Mouse (Mus musculus): ENCODE measurements around the gene Bicc1. TPM values are rescaled to one million over a fixed set of nuclear protein-coding genes. Genes with fewer than 3 reads are reported as not detected.
"Not testable (repeated sequence)": the region's sequence is repeated elsewhere in the genome, so short reads cannot be mapped to it uniquely, and the experiment has no call there.

The Bicc1 gene
- polyA plus RNA-seq, 1 experiment from 2014 or later: 5.2 TPM

GRCm38 (mm10) chr10:70964706-70965105, 194.8 kb downstream of the Bicc1 start:
- 40% methylated on average over 8 of the region's 8 CpGs for WGBS
- Histone ChIP-seq H3K36me3 (replicated peaks) (no peaks in the 10 kb centered on the region), H3K9me3 (no peaks in the 10 kb centered on the region), H3K4me1 (peaks cover 22% of the 10 kb centered on the region), H3K4me3 (no peak overlapping the region), H3K27ac (replicated peaks) (no peak overlapping the region), H3K27me3 (replicated peaks; ENCODE audit: low read depth, poor library complexity, severe bottlenecking) (no peaks in the 10 kb centered on the region; the same call in 1 of the 2 replicates)
- DNase-seq (ENCODE audit: low spot score): no peak

- no peak for DNase-seq (ENCODE audit: low spot score)
- WGBS: 57% methylated on average over 8 of the region's 8 CpGs
- no peak overlapping the region for H3K4me3 ChIP-seq
- peaks cover 11% of the 10 kb centered on the region for H3K4me1 ChIP-seq
- no peak overlapping the region for H3K27ac ChIP-seq (replicated peaks)
- H3K36me3 ChIP-seq (replicated peaks): no peaks in the 10 kb centered on the region
- H3K27me3 ChIP-seq (replicated peaks; ENCODE audit: low read depth, poor library complexity, severe bottlenecking): no peaks in the 10 kb centered on the region; the same call in 1 of the 2 replicates
- no peaks in the 10 kb centered on the region for H3K9me3 ChIP-seq
These were observed 195.8 kb downstream of the Bicc1 start for GRCm38 (mm10) chr10:70963599-70964193.

DNA sequence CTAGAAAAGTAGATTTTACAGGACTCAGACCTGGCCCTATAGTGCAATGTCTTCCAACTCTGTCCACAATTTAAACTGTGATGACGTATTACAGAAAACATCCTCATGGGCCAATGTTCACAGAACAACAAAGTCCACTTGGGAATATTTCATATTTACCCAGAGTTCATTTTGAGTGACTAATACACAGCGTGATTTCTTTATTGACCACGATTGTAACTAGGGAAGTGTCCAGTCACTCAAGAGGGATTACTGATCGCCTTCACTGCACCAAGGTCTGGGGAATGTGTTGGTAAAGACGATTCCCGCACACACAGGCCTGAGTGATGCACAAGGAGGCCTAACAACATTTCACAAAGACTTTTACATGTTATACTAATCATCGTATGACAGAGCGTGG, 197.9 kb downstream of the Bicc1 start:
- no peak overlapping the region for H3K27ac ChIP-seq (replicated peaks)
- H3K4me1 ChIP-seq: 0 out of 2 replicates have a peak, but pooled peaks cover under 1% of the 10 kb centered on the region
- WGBS: 87% methylated on average over 8 of the region's 8 CpGs
- no peaks in the 10 kb centered on the region for H3K36me3 ChIP-seq (replicated peaks)
- DNase-seq (ENCODE audit: low spot score): no peak
- no peak overlapping the region for H3K4me3 ChIP-seq
- H3K27me3 ChIP-seq (replicated peaks; ENCODE audit: low read depth, poor library complexity, severe bottlenecking): no peaks in the 10 kb centered on the region; the same call in 1 of the 2 replicates
- no peaks in the 10 kb centered on the region for H3K9me3 ChIP-seq

GRCm38 (mm10) chr10:70960396-70960795, 199.1 kb downstream of the Bicc1 start:
- H3K27ac ChIP-seq (replicated peaks); H3K9me3 ChIP-seq; H3K27me3 ChIP-seq (replicated peaks; ENCODE audit: low read depth, poor library complexity, severe bottlenecking); H3K36me3 ChIP-seq (replicated peaks); DNase-seq (ENCODE audit: low spot score); H3K4me1 ChIP-seq; H3K4me3 ChIP-seq: not testable (repeated sequence)
- 95% methylated on average over 6 of the region's 6 CpGs for WGBS

- Histone ChIP-seq H3K36me3 (replicated peaks) (no peaks in the 10 kb centered on the region), H3K9me3 (no peaks in the 10 kb centered on the region), H3K27ac (replicated peaks) (no peak overlapping the region), H3K27me3 (replicated peaks; ENCODE audit: low read depth, poor library complexity, severe bottlenecking) (no peaks in the 10 kb centered on the region), H3K4me3 (no peak overlapping the region), H3K4me1 (peaks cover 21% of the 10 kb centered on the region)
- 75% methylated on average over 5 of the region's 5 CpGs for WGBS
- no peak for DNase-seq (ENCODE audit: low spot score)
These were observed 206.7 kb downstream of the Bicc1 start for GRCm38 (mm10) chr10:70952770-70953147.

DNA sequence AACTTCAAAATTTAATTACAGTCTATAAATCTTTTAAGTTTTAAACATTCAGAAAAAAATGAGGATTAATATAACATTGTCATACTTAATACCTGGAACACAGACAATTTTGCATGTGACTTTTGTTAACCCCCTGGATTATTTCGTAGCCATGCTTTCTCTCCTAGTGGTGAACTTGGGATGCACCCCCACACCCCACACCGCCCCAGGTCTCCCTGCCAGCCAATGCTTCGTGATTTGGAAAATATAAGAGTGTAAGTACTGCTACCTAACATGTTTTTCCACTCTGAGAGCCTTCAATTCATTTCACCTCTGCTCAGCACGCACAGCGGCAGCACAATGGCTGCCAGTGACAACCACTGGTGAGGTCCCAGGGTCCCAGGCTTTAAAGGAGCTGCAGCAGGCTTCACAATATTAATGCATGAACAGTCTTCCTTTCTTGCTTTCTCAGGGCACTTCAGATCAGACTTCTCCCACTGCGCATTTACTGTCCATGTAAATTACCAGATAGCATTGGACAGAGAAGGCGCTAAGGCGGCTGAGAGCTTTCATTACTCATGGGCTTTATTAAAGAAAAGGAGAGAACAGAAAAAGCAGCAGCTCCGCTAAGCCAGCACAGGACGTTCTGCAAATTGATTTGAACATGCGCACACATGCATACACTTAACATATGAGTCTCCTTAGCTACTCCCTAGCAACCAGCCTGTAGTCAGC, 207.3 kb downstream of the Bicc1 start:
- H3K27me3 ChIP-seq (replicated peaks; ENCODE audit: low read depth, poor library complexity, severe bottlenecking): no peaks in the 10 kb centered on the region
- H3K4me3 ChIP-seq: no peak overlapping the region
- 77% methylated on average over 11 of the region's 11 CpGs for WGBS
- no peaks in the 10 kb centered on the region for H3K36me3 ChIP-seq (replicated peaks)
- H3K4me1 ChIP-seq: peaks cover 21% of the 10 kb centered on the region
- H3K9me3 ChIP-seq: no peaks in the 10 kb centered on the region
- 0 out of 2 replicates have a peak overlapping the region, but pooled peaks have one; percentile 19 for H3K27ac ChIP-seq (replicated peaks)
- DNase-seq (ENCODE audit: low spot score): no peak

GRCm38 (mm10) chr10:70950105-70950424, 209.4 kb downstream of the Bicc1 start:
- Histone ChIP-seq H3K36me3 (replicated peaks) (peaks cover 7% of the 10 kb centered on the region; the same call in 1 of the 2 replicates), H3K4me1 (peaks cover 21% of the 10 kb centered on the region), H3K9me3 (no peaks in the 10 kb centered on the region), H3K27ac (replicated peaks) (0 out of 2 replicates have a peak overlapping the region, but pooled peaks have one; percentile 8), H3K4me3 (no peak overlapping the region), H3K27me3 (replicated peaks; ENCODE audit: low read depth, poor library complexity, severe bottlenecking) (no peaks in the 10 kb centered on the region)
- DNase-seq (ENCODE audit: low spot score): no peak
- 55% methylated on average over 3 of the region's 3 CpGs for WGBS

- H3K27me3 ChIP-seq (replicated peaks; ENCODE audit: low read depth, poor library complexity, severe bottlenecking): no peaks in the 10 kb centered on the region
- peaks cover 21% of the 10 kb centered on the region for H3K4me1 ChIP-seq
- H3K27ac ChIP-seq (replicated peaks): peak overlapping the region; percentile 8; the same call in 1 of the 2 replicates
- H3K4me3 ChIP-seq: peak overlapping the region; percentile 28; the same call in 1 of the 2 replicates
- peak; percentile 46 for DNase-seq (ENCODE audit: low spot score)
- H3K9me3 ChIP-seq: no peaks in the 10 kb centered on the region
- 25% methylated on average over 23 of the region's 23 CpGs for WGBS
- peaks cover 7% of the 10 kb centered on the region; the same call in 1 of the 2 replicates for H3K36me3 ChIP-seq (replicated peaks)
These were observed 210.0 kb downstream of the Bicc1 start for GRCm38 (mm10) chr10:70949254-70950104.

GRCm38 (mm10) chr10:70948276-70948675, 211.2 kb downstream of the Bicc1 start:
- H3K27me3 ChIP-seq (replicated peaks; ENCODE audit: low read depth, poor library complexity, severe bottlenecking): no peaks in the 10 kb centered on the region
- 88% methylated on average over 10 of the region's 10 CpGs for WGBS
- no peak overlapping the region for H3K27ac ChIP-seq (replicated peaks)
- no peaks in the 10 kb centered on the region for H3K9me3 ChIP-seq
- peaks cover 7% of the 10 kb centered on the region; the same call in 1 of the 2 replicates for H3K36me3 ChIP-seq (replicated peaks)
- DNase-seq (ENCODE audit: low spot score): no peak
- no peak overlapping the region for H3K4me3 ChIP-seq
- peaks cover 21% of the 10 kb centered on the region for H3K4me1 ChIP-seq

- not testable (repeated sequence) for H3K27ac ChIP-seq (replicated peaks); DNase-seq (ENCODE audit: low spot score); H3K4me3 ChIP-seq; H3K36me3 ChIP-seq (replicated peaks); H3K9me3 ChIP-seq; H3K27me3 ChIP-seq (replicated peaks; ENCODE audit: low read depth, poor library complexity, severe bottlenecking)
- WGBS: 93% methylated on average over 13 of the region's 13 CpGs
- peaks cover 13% of the 10 kb centered on the region for H3K4me1 ChIP-seq
These were observed 213.4 kb downstream of the Bicc1 start for GRCm38 (mm10) chr10:70946121-70946520.

DNA sequence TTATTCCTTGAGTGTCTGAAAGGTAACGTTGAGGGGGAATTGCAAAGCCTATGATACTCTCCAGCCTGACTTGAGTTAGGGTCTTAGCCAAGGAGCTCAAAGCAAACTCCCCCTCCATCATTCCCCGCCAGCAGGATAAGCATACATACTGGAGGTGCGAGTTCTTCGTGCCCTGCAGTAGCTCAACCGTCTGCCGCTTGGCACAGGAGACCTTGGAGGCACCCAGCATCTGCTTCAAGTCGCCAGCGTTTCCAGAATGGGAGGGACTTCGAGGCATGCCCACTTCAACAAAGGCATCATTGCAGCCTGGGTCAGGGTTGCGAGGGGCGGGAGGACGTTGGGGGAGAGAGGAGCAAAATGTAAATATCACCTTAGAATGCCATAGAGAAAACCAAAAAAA, 214.4 kb downstream of the Bicc1 start:
- Histone ChIP-seq H3K27me3 (replicated peaks; ENCODE audit: low read depth, poor library complexity, severe bottlenecking) (no peaks in the 10 kb centered on the region), H3K9me3 (no peaks in the 10 kb centered on the region), H3K27ac (replicated peaks) (no peak overlapping the region), H3K36me3 (replicated peaks) (peaks cover 7% of the 10 kb centered on the region; the same call in 1 of the 2 replicates), H3K4me1 (peaks cover 10% of the 10 kb centered on the region), H3K4me3 (no peak overlapping the region)
- DNase-seq (ENCODE audit: low spot score): no peak
- WGBS: 90% methylated on average over 12 of the region's 12 CpGs

DNA sequence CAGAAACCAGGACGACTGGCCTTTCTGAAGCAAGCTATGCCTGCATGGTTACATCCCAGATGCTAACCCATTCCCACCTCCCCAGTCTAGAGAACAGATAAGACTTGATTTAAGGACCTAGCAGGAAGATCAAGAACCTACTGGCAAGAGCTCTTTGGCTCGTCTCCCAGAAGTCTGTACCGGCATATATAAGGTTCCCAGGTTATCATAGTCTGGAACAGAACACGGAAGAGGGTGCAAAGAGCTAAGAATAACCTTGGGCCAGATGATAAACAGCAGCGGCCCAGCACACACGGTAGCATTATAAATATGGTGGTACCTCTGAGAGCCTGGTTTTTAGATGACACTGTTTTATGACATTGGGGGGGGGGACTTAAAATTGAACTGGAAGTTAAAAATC, 217.9 kb downstream of the Bicc1 start:
- H3K9me3 ChIP-seq: no peaks in the 10 kb centered on the region
- H3K4me1 ChIP-seq: no peaks in the 10 kb centered on the region; the same call in 1 of the 2 replicates
- no peak overlapping the region for H3K4me3 ChIP-seq
- DNase-seq (ENCODE audit: low spot score): no peak
- H3K36me3 ChIP-seq (replicated peaks): peaks cover 7% of the 10 kb centered on the region; the same call in 1 of the 2 replicates
- H3K27ac ChIP-seq (replicated peaks): no peak overlapping the region
- WGBS: 90% methylated on average over 6 of the region's 6 CpGs
- no peaks in the 10 kb centered on the region for H3K27me3 ChIP-seq (replicated peaks; ENCODE audit: low read depth, poor library complexity, severe bottlenecking)
